Mouse (Mus musculus): ENCODE data around the gene Arhgap20. TPM values are rescaled to one million over a fixed set of nuclear protein-coding genes. Genes with fewer than 3 reads are reported as not detected.

Gene Arhgap20
- total and polyA plus RNA-seq, 3 experiments, result 0.54 to 0.93 (median 0.60) TPM

GRCm38 (mm10) chr9:51738349-51738748, 26.8 kb upstream of the Arhgap20 start:
- H3K27ac ChIP-seq (ENCODE audit: insufficient read depth, low read depth), result no peak overlapping the region
- DNase-seq (ENCODE audit: extremely low read depth), result no peak
- dilution Hi-C loops (cut with MboI; ENCODE audit: extremely low pct_ligation_motif_present, extremely low pct_unique_long_range_greater_than_20kb, low sequenced_read_pairs) (no loop called here), in situ Hi-C loops (cut with MboI; ENCODE audit: low pct_ligation_motif_present, low pct_unique_long_range_greater_than_20kb, low sequenced_read_pairs) (no loop called here)
- no peak overlapping the region for H3K9ac ChIP-seq (ENCODE audit: insufficient read depth, low read depth)
- H3K4me1 ChIP-seq (ENCODE audit: control insufficient read depth in 1 of 2, insufficient read depth in 2 of 2), result no peaks in the 10 kb centered on the region
- H3K4me3 ChIP-seq (replicated peaks in 1 of 3; ENCODE audit: low read depth in 2 of 3, low read length in 2 of 3, poor library complexity in 1 of 3), result no peak overlapping the region
- no peak for TF ChIP-seq CHD1 (IDR thresholded peaks at IDR 0.05; ENCODE audit: low read depth, low read length)
- no peak for TF ChIP-seq USF2 (conservative IDR thresholded peaks at IDR 0.05; ENCODE audit: low read depth, low read length)
- no peak for TF ChIP-seq ZC3H11A (IDR thresholded peaks at IDR 0.05; ENCODE audit: low read depth, low read length)
- TF ChIP-seq RCOR1 (conservative IDR thresholded peaks at IDR 0.05; ENCODE audit: low read depth, low read length), result no peak
- TF ChIP-seq GABPA (IDR thresholded peaks at IDR 0.05; ENCODE audit: insufficient replicate concordance, low read depth, low read length), result no peak
- TF ChIP-seq MAZ (IDR thresholded peaks at IDR 0.05; ENCODE audit: low read depth, low read length), result no peak
- TF ChIP-seq E2F4 (IDR thresholded peaks at IDR 0.05; ENCODE audit: insufficient replicate concordance, low read depth, low read length), result no peak
- no peak for TF ChIP-seq EP300 (IDR thresholded peaks at IDR 0.05; ENCODE audit: low read length)
- TF ChIP-seq ZNF384 (IDR thresholded peaks at IDR 0.05; ENCODE audit: low read depth, low read length), result no peak
- TF ChIP-seq POLR2A (IDR thresholded peaks at IDR 0.05; ENCODE audit: low read depth, low read length), result no peak
- no peak for TF ChIP-seq CHD2 (IDR thresholded peaks at IDR 0.05; ENCODE audit: low read length)
- TF ChIP-seq ZMIZ1 (IDR thresholded peaks at IDR 0.05; ENCODE audit: low read depth, low read length), result no peak
- H3K79me2 ChIP-seq (replicated peaks; ENCODE audit: control insufficient read depth, extremely low read depth, insufficient read depth, poor library complexity, severe bottlenecking), result no peaks in the 10 kb centered on the region
- peaks cover 2% of the 10 kb centered on the region for H3K9me3 ChIP-seq (replicated peaks; ENCODE audit: low read length)
- no peaks in the 10 kb centered on the region for H3K36me3 ChIP-seq (replicated peaks in 1 of 2; ENCODE audit: control insufficient read depth in 1 of 2, insufficient read depth in 1 of 2, low read length in 1 of 2)
- H3K4me2 ChIP-seq (ENCODE audit: insufficient read depth, low read depth, poor library complexity, severe bottlenecking), result no peak overlapping the region
- no peaks in the 10 kb centered on the region for H3K27me3 ChIP-seq (replicated peaks)

DNA sequence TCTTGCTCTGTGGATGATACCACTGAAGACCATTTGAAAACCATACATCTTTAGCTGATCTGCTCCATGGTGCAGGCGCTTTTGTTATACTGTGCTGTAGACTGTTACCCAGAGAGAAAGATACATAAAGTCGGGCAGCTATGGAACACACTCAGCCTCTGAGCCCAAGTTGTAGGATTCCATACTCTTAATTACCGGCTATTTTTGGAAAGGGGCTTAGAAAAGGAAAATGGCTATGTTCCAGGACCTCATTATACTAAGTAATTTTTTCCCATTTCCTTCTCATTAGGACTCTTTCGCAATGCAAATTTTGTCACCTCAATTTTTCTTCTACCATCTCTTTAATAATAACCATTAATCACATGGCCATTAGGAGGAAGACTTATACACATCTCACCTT, 25.3 kb upstream of the Arhgap20 start:
- TF ChIP-seq IRF4 (IDR thresholded peaks at IDR 0.05; ENCODE audit: low read depth, low read length), result no peak
- no peak for TF ChIP-seq MEF2A (IDR thresholded peaks at IDR 0.05; ENCODE audit: borderline replicate concordance, low read depth, low read length)
- no peak for TF ChIP-seq RCOR1 (conservative IDR thresholded peaks at IDR 0.05; ENCODE audit: low read depth, low read length)
- no peak for TF ChIP-seq ZC3H11A (IDR thresholded peaks at IDR 0.05; ENCODE audit: low read depth, low read length)
- TF ChIP-seq CTCF (conservative IDR thresholded peaks at IDR 0.05 in 1 of 2, IDR thresholded peaks at IDR 0.05 in 1 of 2; ENCODE audit: low read depth in 2 of 2, low read length in 2 of 2), result no peak
- TF ChIP-seq EP300 (IDR thresholded peaks at IDR 0.05; ENCODE audit: low read length), result no peak
- no peak for TF ChIP-seq NRF1 (IDR thresholded peaks at IDR 0.05; ENCODE audit: low read depth, low read length)
- TF ChIP-seq JUND (conservative IDR thresholded peaks at IDR 0.05; ENCODE audit: low read depth, low read length), result no peak
- TF ChIP-seq POLR2AphosphoS2 (IDR thresholded peaks at IDR 0.05; ENCODE audit: low read depth, low read length), result no peak
- no peak for TF ChIP-seq KAT2A (IDR thresholded peaks at IDR 0.05; ENCODE audit: insufficient replicate concordance, low read length)
- no peak for TF ChIP-seq JUN (IDR thresholded peaks at IDR 0.05; ENCODE audit: insufficient read depth, low read depth, low read length)
- TF ChIP-seq UBTF (IDR thresholded peaks at IDR 0.05; ENCODE audit: low read depth, low read length), result no peak
- TF ChIP-seq SMC3 (IDR thresholded peaks at IDR 0.05; ENCODE audit: low read depth, low read length), result no peak
- TF ChIP-seq SIN3A (IDR thresholded peaks at IDR 0.05; ENCODE audit: low read length), result no peak
- no peak for TF ChIP-seq MYC (IDR thresholded peaks at IDR 0.05; ENCODE audit: low read depth, low read length)
- no peak for TF ChIP-seq E2F4 (IDR thresholded peaks at IDR 0.05; ENCODE audit: insufficient replicate concordance, low read depth, low read length)
- DNase-seq (ENCODE audit: extremely low read depth), result no peak
- H3K9me3 ChIP-seq (replicated peaks; ENCODE audit: low read length), result no peaks in the 10 kb centered on the region
- H3K27ac ChIP-seq (ENCODE audit: insufficient read depth, low read depth), result no peak overlapping the region
- no peaks in the 10 kb centered on the region for H3K36me3 ChIP-seq (replicated peaks in 1 of 2; ENCODE audit: control insufficient read depth in 1 of 2, insufficient read depth in 1 of 2, low read length in 1 of 2)
- no peak overlapping the region for H3K4me2 ChIP-seq (ENCODE audit: insufficient read depth, low read depth, poor library complexity, severe bottlenecking)
- in situ Hi-C loops (cut with MboI; ENCODE audit: low pct_ligation_motif_present, low pct_unique_long_range_greater_than_20kb, low sequenced_read_pairs), result no loop called here
- no peaks in the 10 kb centered on the region for H3K27me3 ChIP-seq (replicated peaks)
- dilution Hi-C loops (cut with MboI; ENCODE audit: extremely low pct_ligation_motif_present, extremely low pct_unique_long_range_greater_than_20kb, low sequenced_read_pairs), result no loop called here
- H3K79me2 ChIP-seq (replicated peaks; ENCODE audit: control insufficient read depth, extremely low read depth, insufficient read depth, poor library complexity, severe bottlenecking), result no peaks in the 10 kb centered on the region
- no peaks in the 10 kb centered on the region for H3K4me1 ChIP-seq (ENCODE audit: control insufficient read depth in 1 of 2, insufficient read depth in 2 of 2)
- no peak overlapping the region for H3K4me3 ChIP-seq (replicated peaks in 1 of 3; ENCODE audit: low read depth in 2 of 3, low read length in 2 of 3, poor library complexity in 1 of 3)
- H3K9ac ChIP-seq (ENCODE audit: insufficient read depth, low read depth), result no peak overlapping the region

All from CH12.LX (cell line).